Comparison of ENCODE assay signal across 29 mouse cellular contexts in the genomic region with DNA sequence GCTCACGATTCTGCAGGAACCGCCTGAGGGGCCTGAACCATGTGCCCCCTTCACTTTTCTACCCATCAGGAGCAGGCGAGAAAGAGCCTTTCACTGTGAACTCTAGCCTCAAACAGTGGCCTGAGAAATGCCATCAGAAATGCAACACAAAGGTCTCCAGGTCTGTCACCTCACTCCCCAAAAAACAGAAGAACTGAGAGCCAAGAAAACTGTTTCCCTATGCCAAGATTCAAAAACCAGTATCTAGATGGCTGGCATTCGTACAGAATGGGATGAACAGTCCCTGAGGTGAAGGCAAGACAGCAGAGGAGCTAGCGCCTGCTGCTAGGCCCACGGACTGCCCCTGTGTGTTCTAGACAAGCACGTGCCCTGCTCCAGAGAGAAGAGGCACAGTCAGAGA.
"Had no signal": no experiment of that assay in that cellular context is flagged by ENCODE, and none has a peak within 500 bp of the region (broad histone marks: within the 10 kb centered on the region; RNA-seq: fewer than 3 reads in every experiment).

No protein-coding gene starts in this region.

- H3K9ac ChIP-seq: limb, embryonic 12.5 days; limb, embryonic 13.5 days; limb, embryonic 15.5 days; liver, embryonic 12.5 days; liver, embryonic 13.5 days; liver, embryonic 14.5 days; liver, embryonic 15.5 days; liver, postnatal 0 days; lung, embryonic 14.5 days; lung, embryonic 15.5 days; midbrain, embryonic 12.5 days; midbrain, embryonic 13.5 days; midbrain, embryonic 15.5 days; neural tube, embryonic 12.5 days had no signal

- H3K4me3 ChIP-seq: left cerebral cortex, adult 2 months; limb, embryonic 10.5 days; limb, embryonic 12.5 days; limb, embryonic 13.5 days; limb, embryonic 15.5 days; liver, embryonic 12.5 days; liver, embryonic 13.5 days; liver, embryonic 15.5 days; lung, embryonic 15.5 days; midbrain, embryonic 10.5 days; midbrain, embryonic 12.5 days; midbrain, embryonic 13.5 days; midbrain, embryonic 15.5 days; myocyte; neural tube, embryonic 12.5 days had no signal

- H3K4me1 ChIP-seq: liver, embryonic 12.5 days; liver, embryonic 15.5 days; lung, embryonic 15.5 days; midbrain, embryonic 12.5 days; midbrain, embryonic 13.5 days had no signal

- H3K27me3 ChIP-seq: limb, embryonic 12.5 days; limb, embryonic 13.5 days; limb, embryonic 15.5 days; liver, embryonic 12.5 days; liver, embryonic 13.5 days; liver, embryonic 15.5 days; lung, embryonic 15.5 days; midbrain, embryonic 12.5 days; midbrain, embryonic 13.5 days; midbrain, embryonic 15.5 days; neural tube, embryonic 12.5 days had no signal

- H3K9me3 ChIP-seq: limb, embryonic 10.5 days; limb, embryonic 12.5 days; limb, embryonic 13.5 days; limb, embryonic 15.5 days; liver, embryonic 12.5 days; liver, embryonic 13.5 days; liver, embryonic 15.5 days; lung, embryonic 15.5 days; midbrain, embryonic 10.5 days; midbrain, embryonic 12.5 days; midbrain, embryonic 13.5 days; midbrain, embryonic 15.5 days; neural tube, embryonic 12.5 days had no signal

- DNase-seq: left cerebral cortex, postnatal 4 days; liver, embryonic 13.5 days; liver, postnatal 0 days; lung, adult 18-20 months; lung, adult 2 months; lung, embryonic 14.5 days; lung, postnatal 10 days; lung, postnatal 14 days; lung, postnatal 36 days; lung, postnatal 4 days; midbrain, embryonic 14.5 days had no signal

- H3K27ac ChIP-seq: left cerebral cortex, adult 2 months; limb, embryonic 10.5 days; limb, embryonic 12.5 days; limb, embryonic 13.5 days; limb, embryonic 15.5 days; liver, embryonic 12.5 days; liver, embryonic 13.5 days; liver, embryonic 14.5 days; liver, embryonic 15.5 days; lung, embryonic 15.5 days; macrophage; midbrain, embryonic 10.5 days; midbrain, embryonic 12.5 days; midbrain, embryonic 13.5 days; midbrain, embryonic 15.5 days; neural tube, embryonic 12.5 days had no signal

- ATAC-seq: liver, embryonic 12.5 days; liver, postnatal 0 days; lung, postnatal 0 days; midbrain, embryonic 13.5 days; midbrain, embryonic 15.5 days; midbrain, embryonic 16.5 days had no signal

- H3K36me3 ChIP-seq: limb, embryonic 10.5 days; limb, embryonic 12.5 days; limb, embryonic 13.5 days; limb, embryonic 15.5 days; liver, embryonic 12.5 days; liver, embryonic 13.5 days; liver, embryonic 15.5 days; lung, embryonic 15.5 days; midbrain, embryonic 15.5 days had no signal
